Comparison of ENCODE assay signal across 8 mouse cellular contexts in genomic region chr16:26581913-26582376, GRCm38 (mm10). TPM values are rescaled to one million over a fixed set of nuclear protein-coding genes. Genes with fewer than 3 reads are reported as not detected.
A peak's percentile ranks its signal among the peaks of the same experiment; 100 is the strongest.
DNase-seq lines count a peak whose midpoint lies in the region; ATAC-seq lines count a peak whose summit lies in the region.

No protein-coding gene starts in this region.

- 0% methylated on average over 16 of the region's 16 CpGs for WGBS in kidney, embryonic 14.5 days
- WGBS in forebrain, embryonic 11.5 days, result under 1% methylated on average over 16 of the region's 16 CpGs

- no peaks in the 10 kb centered on the region for H3K4me1 ChIP-seq in kidney, embryonic 14.5 days (ENCODE audit: control insufficient read depth, insufficient read depth, low read length)
- H3K4me1 ChIP-seq in forebrain, embryonic 11.5 days (replicated peaks; ENCODE audit: control insufficient read depth, insufficient read depth, low read length), result 0 out of 2 replicates have a peak, but pooled peaks cover 2% of the 10 kb centered on the region

- no peaks in the 10 kb centered on the region for H3K36me3 ChIP-seq in kidney, embryonic 14.5 days (ENCODE audit: control insufficient read depth, insufficient read depth, low read length)
- no peaks in the 10 kb centered on the region for H3K36me3 ChIP-seq in forebrain, embryonic 11.5 days (ENCODE audit: control insufficient read depth, insufficient read depth, low read length)

- H3K27ac ChIP-seq in kidney, embryonic 14.5 days (ENCODE audit: low read depth, low read length), result no peak overlapping the region
- H3K27ac ChIP-seq in forebrain, embryonic 11.5 days (ENCODE audit: low read depth, low read length), result no peak overlapping the region

- ATAC-seq in kidney, embryonic 14.5 days (ENCODE audit: low FRiP score, low TSS enrichment), result peak; percentile 76
- peak; percentile 62 for ATAC-seq in forebrain, embryonic 11.5 days (replicated peaks; ENCODE audit: low FRiP score)

- DNase-seq in kidney, adult 9 months, result no peak
- peak; percentile 48 for DNase-seq in adipocyte (ENCODE audit: low spot score)
- DNase-seq in forebrain, embryonic 11.5 days (ENCODE audit: low spot score), result no peak
- DNase-seq in kidney, postnatal 36 days, result peak; percentile 9 to 47
- DNase-seq in mesoderm, embryonic 11.5 days (ENCODE audit: low read depth, low spot score), result peak; percentile 47
- DNase-seq in retina, postnatal 1 day, result no peak
- no peak for DNase-seq in T-cell, adult 2 months (ENCODE audit: low spot score)

- no peaks in the 10 kb centered on the region for H3K27me3 ChIP-seq in kidney, embryonic 14.5 days (ENCODE audit: control insufficient read depth, insufficient read depth, low read length)
- H3K27me3 ChIP-seq in forebrain, embryonic 11.5 days (ENCODE audit: control insufficient read depth, insufficient read depth, low read length), result no peaks in the 10 kb centered on the region; the same call in 1 of the 2 replicates

- peak overlapping the region; percentile 78 for H3K4me2 ChIP-seq in kidney, embryonic 14.5 days (replicated peaks; ENCODE audit: low read depth, low read length)
- H3K4me2 ChIP-seq in forebrain, embryonic 11.5 days (ENCODE audit: low read depth, low read length, severe bottlenecking), result peak overlapping the region; percentile 77

- peak overlapping the region; percentile 58 for H3K9ac ChIP-seq in kidney, embryonic 14.5 days (ENCODE audit: low read depth, low read length)
- H3K9ac ChIP-seq in forebrain, embryonic 11.5 days (ENCODE audit: low read length), result peak overlapping the region; percentile 67

- H3K9me3 ChIP-seq in kidney, embryonic 14.5 days (ENCODE audit: control insufficient read depth, low read length), result no peaks in the 10 kb centered on the region
- no peaks in the 10 kb centered on the region for H3K9me3 ChIP-seq in forebrain, embryonic 11.5 days (ENCODE audit: control insufficient read depth, low read length)

- H3K4me3 ChIP-seq in kidney, embryonic 14.5 days (ENCODE audit: low read length), result peak overlapping the region; percentile 67
- peak overlapping the region; percentile 63 for H3K4me3 ChIP-seq in forebrain, embryonic 11.5 days (ENCODE audit: low read depth, low read length)

RNA-seq across cellular contexts. Expression of gene Il1rap, which starts 0.4 kb away (rescaled TPM):
- polyA plus RNA-seq in kidney, embryonic 14.5 days (2014; fragmentation: Nextera tagmentation; extraction: Ambion mirVana), result 5.3 and 11.6 TPM in 2 replicates
- 3.5 and 4.2 TPM in 2 replicates for polyA plus RNA-seq in forebrain, embryonic 11.5 days (2014; fragmentation: Nextera tagmentation; extraction: Ambion mirVana)

RNA-seq across cellular contexts. Expression of gene Tmem207, which starts 55.4 kb away (rescaled TPM):
- not detected in 2 replicates for polyA plus RNA-seq in kidney, embryonic 14.5 days (2014; fragmentation: Nextera tagmentation; extraction: Ambion mirVana)
- polyA plus RNA-seq in forebrain, embryonic 11.5 days (2014; fragmentation: Nextera tagmentation; extraction: Ambion mirVana), result not detected in 2 replicates

Comparison
In these comparisons a context has a peak if more than half of its experiments do, and no peak if none do; other contexts are left out.
1. DNase-seq: peak in adipocyte (single experiment), kidney, postnatal 36 days (2 of 2) and mesoderm, embryonic 11.5 days (single experiment); none in kidney, adult 9 months (single experiment), forebrain, embryonic 11.5 days (single experiment), retina, postnatal 1 day (single experiment) and T-cell, adult 2 months (single experiment).